Mouse (Mus musculus): ENCODE measurements around the gene Pak6. TPM values are rescaled to one million over a fixed set of nuclear protein-coding genes. Genes with fewer than 3 reads are reported as not detected.
A peak's percentile ranks its signal among the peaks of the same experiment; 100 is the strongest.

Pak6 gene
- polyA plus RNA-seq, 1 experiment = 2.3 TPM

GRCm38 (mm10) chr2:118686693-118687092 lies 23.6 kb downstream of the Pak6 start:
- Histone ChIP-seq H3K27ac (ENCODE audit: insufficient read depth, low read length) (no peak overlapping the region), H3K9me3 (replicated peaks; ENCODE audit: control insufficient read depth, insufficient read depth, low read length, poor library complexity, severe bottlenecking) (no peaks in the 10 kb centered on the region), H3K4me1 (ENCODE audit: control insufficient read depth, insufficient read depth, low read length) (no peaks in the 10 kb centered on the region), H3K36me3 (ENCODE audit: control insufficient read depth, insufficient read depth, low read length, poor library complexity, severe bottlenecking) (no peaks in the 10 kb centered on the region), H3K9ac (ENCODE audit: low read depth, poor library complexity, severe bottlenecking) (no peak overlapping the region), H3K27me3 (ENCODE audit: control insufficient read depth, insufficient read depth, low read length, poor library complexity, severe bottlenecking) (no peaks in the 10 kb centered on the region), H3K4me3 (ENCODE audit: low read depth, low read length) (no peak overlapping the region)
- TF ChIP-seq EP300 (IDR thresholded peaks at IDR 0.05; ENCODE audit: insufficient read depth, low read depth, low read length) = no peak
- TF ChIP-seq CTCF (IDR thresholded peaks at IDR 0.05; ENCODE audit: low read depth, low read length) = no peak
- no peak for TF ChIP-seq POLR2A (IDR thresholded peaks at IDR 0.05; ENCODE audit: insufficient read depth, low read length)

DNA sequence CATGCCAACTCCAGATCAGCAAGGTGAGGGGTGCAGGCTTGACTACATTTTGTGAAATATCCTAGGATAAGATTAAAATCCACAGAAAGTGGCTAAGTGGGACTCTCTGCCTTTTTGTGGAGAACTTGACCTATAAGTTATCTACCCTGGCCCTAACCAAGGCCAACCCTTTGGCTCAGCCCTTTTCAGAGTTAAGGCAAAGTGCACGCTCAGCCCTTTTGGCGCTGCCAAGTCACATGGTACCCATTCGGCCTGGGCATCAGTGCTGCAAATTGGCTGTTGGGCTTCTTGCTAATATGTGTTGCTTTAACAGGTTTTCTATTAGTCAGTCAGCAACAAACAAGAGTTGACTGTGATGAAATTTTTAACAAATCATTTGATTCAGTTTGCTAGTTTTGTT lies 24.7 kb downstream of the Pak6 start:
- no peaks in the 10 kb centered on the region for H3K27me3 ChIP-seq (ENCODE audit: control insufficient read depth, insufficient read depth, low read length, poor library complexity, severe bottlenecking)
- no peaks in the 10 kb centered on the region for H3K4me1 ChIP-seq (ENCODE audit: control insufficient read depth, insufficient read depth, low read length)
- no peak for TF ChIP-seq EP300 (IDR thresholded peaks at IDR 0.05; ENCODE audit: insufficient read depth, low read depth, low read length)
- H3K9me3 ChIP-seq (replicated peaks; ENCODE audit: control insufficient read depth, insufficient read depth, low read length, poor library complexity, severe bottlenecking) = no peaks in the 10 kb centered on the region
- no peak overlapping the region for H3K4me3 ChIP-seq (ENCODE audit: low read depth, low read length)
- H3K36me3 ChIP-seq (ENCODE audit: control insufficient read depth, insufficient read depth, low read length, poor library complexity, severe bottlenecking) = no peaks in the 10 kb centered on the region
- no peak overlapping the region for H3K27ac ChIP-seq (ENCODE audit: insufficient read depth, low read length)
- H3K9ac ChIP-seq (ENCODE audit: low read depth, poor library complexity, severe bottlenecking) = no peak overlapping the region

DNA sequence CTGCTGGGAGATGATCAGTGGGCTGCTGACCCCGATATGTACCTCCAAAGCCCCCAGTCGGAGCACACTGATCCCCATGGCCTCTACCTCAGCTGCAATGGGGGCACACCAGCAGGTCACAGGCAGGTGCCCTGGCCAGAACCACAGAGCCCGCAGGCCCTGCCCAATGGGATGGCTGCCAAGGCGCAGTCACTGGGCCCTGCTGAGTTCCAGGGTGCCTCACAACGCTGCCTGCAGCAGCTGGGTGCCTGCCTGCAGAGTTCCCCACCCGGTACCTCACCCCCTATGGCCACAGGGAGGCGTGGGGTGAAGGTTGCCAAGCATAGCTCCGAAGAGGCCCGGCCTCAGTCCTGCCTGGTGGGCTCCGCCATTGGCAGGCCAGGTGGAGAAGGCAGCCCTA lies 26.8 kb downstream of the Pak6 start:
- no peaks in the 10 kb centered on the region for H3K27me3 ChIP-seq (ENCODE audit: control insufficient read depth, insufficient read depth, low read length, poor library complexity, severe bottlenecking)
- no peaks in the 10 kb centered on the region for H3K4me1 ChIP-seq (ENCODE audit: control insufficient read depth, insufficient read depth, low read length)
- no peaks in the 10 kb centered on the region for H3K9me3 ChIP-seq (replicated peaks; ENCODE audit: control insufficient read depth, insufficient read depth, low read length, poor library complexity, severe bottlenecking)
- TF ChIP-seq CTCF (IDR thresholded peaks at IDR 0.05; ENCODE audit: low read depth, low read length) = no peak
- no peak for TF ChIP-seq POLR2A (IDR thresholded peaks at IDR 0.05; ENCODE audit: insufficient read depth, low read length)
- TF ChIP-seq EP300 (IDR thresholded peaks at IDR 0.05; ENCODE audit: insufficient read depth, low read depth, low read length) = no peak
- H3K27ac ChIP-seq (ENCODE audit: insufficient read depth, low read length) = no peak overlapping the region
- no peaks in the 10 kb centered on the region for H3K36me3 ChIP-seq (ENCODE audit: control insufficient read depth, insufficient read depth, low read length, poor library complexity, severe bottlenecking)
- no peak overlapping the region for H3K9ac ChIP-seq (ENCODE audit: low read depth, poor library complexity, severe bottlenecking)
- H3K4me3 ChIP-seq (ENCODE audit: low read depth, low read length) = no peak overlapping the region

DNA sequence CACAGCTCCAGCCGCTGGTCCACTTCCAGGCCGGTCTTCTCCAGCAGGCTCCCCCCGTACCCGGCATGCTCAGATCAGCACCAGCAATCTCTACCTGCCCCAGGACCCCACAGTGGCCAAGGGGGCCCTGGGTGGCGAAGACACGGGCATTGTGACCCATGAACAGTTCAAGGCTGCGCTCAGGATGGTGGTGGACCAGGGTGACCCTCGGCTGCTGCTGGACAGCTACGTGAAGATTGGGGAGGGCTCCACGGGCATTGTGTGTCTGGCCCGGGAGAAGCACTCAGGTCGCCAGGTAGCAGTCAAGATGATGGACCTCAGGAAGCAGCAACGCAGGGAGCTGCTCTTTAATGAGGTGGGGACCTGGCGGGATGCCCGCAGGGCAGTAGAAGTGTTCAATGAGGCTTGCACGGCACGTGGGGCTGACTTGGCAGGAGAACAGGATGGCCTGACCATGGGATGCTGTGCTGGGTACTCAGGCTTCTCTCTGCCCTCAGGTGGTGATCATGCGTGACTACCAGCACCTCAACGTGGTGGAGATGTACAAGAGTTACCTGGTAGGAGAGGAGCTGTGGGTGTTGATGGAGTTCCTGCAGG lies 30.4 kb downstream of the Pak6 start:
- Histone ChIP-seq H3K27ac (ENCODE audit: insufficient read depth, low read length) (no peak overlapping the region), H3K9ac (ENCODE audit: low read depth, poor library complexity, severe bottlenecking) (no peak overlapping the region), H3K9me3 (replicated peaks; ENCODE audit: control insufficient read depth, insufficient read depth, low read length, poor library complexity, severe bottlenecking) (no peaks in the 10 kb centered on the region), H3K36me3 (ENCODE audit: control insufficient read depth, insufficient read depth, low read length, poor library complexity, severe bottlenecking) (no peaks in the 10 kb centered on the region), H3K4me3 (ENCODE audit: low read depth, low read length) (no peak overlapping the region), H3K4me1 (ENCODE audit: control insufficient read depth, insufficient read depth, low read length) (no peaks in the 10 kb centered on the region), H3K27me3 (ENCODE audit: control insufficient read depth, insufficient read depth, low read length, poor library complexity, severe bottlenecking) (no peaks in the 10 kb centered on the region)
- no peak for TF ChIP-seq CTCF (IDR thresholded peaks at IDR 0.05; ENCODE audit: low read depth, low read length)

DNA sequence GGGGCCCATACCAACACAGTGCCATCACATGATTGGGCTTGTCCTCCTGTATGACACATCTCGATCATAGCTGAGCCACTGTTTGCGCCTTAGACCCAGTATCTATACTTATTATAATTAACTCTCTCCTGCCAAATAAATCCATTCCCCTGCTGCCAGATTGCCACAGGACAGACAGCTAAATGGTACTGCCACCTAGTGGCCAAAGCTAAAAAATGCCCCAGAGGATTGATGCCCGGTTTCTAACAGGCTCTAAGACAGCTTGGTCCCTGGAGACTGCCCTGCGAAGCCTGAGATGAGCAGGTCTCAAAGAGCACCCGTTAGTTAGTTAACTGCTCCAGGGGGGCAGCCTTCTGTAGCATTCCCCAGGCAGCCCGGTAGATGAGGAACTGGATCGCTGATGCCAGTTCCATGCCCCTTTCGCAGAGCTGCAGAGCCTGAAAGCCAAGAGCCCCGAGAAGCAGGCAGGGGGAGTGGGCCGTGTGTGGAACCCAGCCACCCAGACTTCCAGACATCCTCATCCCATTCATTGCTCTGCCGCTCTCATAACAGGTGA lies 32.7 kb downstream of the Pak6 start:
- Histone ChIP-seq H3K27ac (ENCODE audit: insufficient read depth, low read length) (no peak overlapping the region), H3K4me1 (ENCODE audit: control insufficient read depth, insufficient read depth, low read length) (no peaks in the 10 kb centered on the region), H3K9me3 (replicated peaks; ENCODE audit: control insufficient read depth, insufficient read depth, low read length, poor library complexity, severe bottlenecking) (no peaks in the 10 kb centered on the region), H3K27me3 (ENCODE audit: control insufficient read depth, insufficient read depth, low read length, poor library complexity, severe bottlenecking) (peaks cover 4% of the 10 kb centered on the region; the same call in 1 of the 2 replicates), H3K9ac (ENCODE audit: low read depth, poor library complexity, severe bottlenecking) (no peak overlapping the region), H3K4me3 (ENCODE audit: low read depth, low read length) (peak overlapping the region; percentile 10), H3K36me3 (ENCODE audit: control insufficient read depth, insufficient read depth, low read length, poor library complexity, severe bottlenecking) (no peaks in the 10 kb centered on the region)
- TF ChIP-seq CTCF (IDR thresholded peaks at IDR 0.05; ENCODE audit: low read depth, low read length) = peak; percentile 43
- TF ChIP-seq EP300 (IDR thresholded peaks at IDR 0.05; ENCODE audit: insufficient read depth, low read depth, low read length) = no peak
- no peak for TF ChIP-seq POLR2A (IDR thresholded peaks at IDR 0.05; ENCODE audit: insufficient read depth, low read length)

GRCm38 (mm10) chr2:118696451-118697308 lies 33.6 kb downstream of the Pak6 start:
- Histone ChIP-seq H3K4me3 (ENCODE audit: low read depth, low read length) (peak overlapping the region; percentile 10; the same call in 1 of the 2 replicates), H3K9me3 (replicated peaks; ENCODE audit: control insufficient read depth, insufficient read depth, low read length, poor library complexity, severe bottlenecking) (no peaks in the 10 kb centered on the region), H3K9ac (ENCODE audit: low read depth, poor library complexity, severe bottlenecking) (no peak overlapping the region), H3K27me3 (ENCODE audit: control insufficient read depth, insufficient read depth, low read length, poor library complexity, severe bottlenecking) (peaks cover 13% of the 10 kb centered on the region), H3K27ac (ENCODE audit: insufficient read depth, low read length) (no peak overlapping the region), H3K4me1 (ENCODE audit: control insufficient read depth, insufficient read depth, low read length) (no peaks in the 10 kb centered on the region), H3K36me3 (ENCODE audit: control insufficient read depth, insufficient read depth, low read length, poor library complexity, severe bottlenecking) (no peaks in the 10 kb centered on the region)
- TF ChIP-seq POLR2A (IDR thresholded peaks at IDR 0.05; ENCODE audit: insufficient read depth, low read length) = no peak
- no peak for TF ChIP-seq CTCF (IDR thresholded peaks at IDR 0.05; ENCODE audit: low read depth, low read length)
- no peak for TF ChIP-seq EP300 (IDR thresholded peaks at IDR 0.05; ENCODE audit: insufficient read depth, low read depth, low read length)

Measured in ES-Bruce4 (cell line).